Mouse (Mus musculus) retina, embryonic 14.5 days (tissue): ENCODE data around the gene Tlr9.

Experiments used
- DNase-seq: peaks from one replicate; pipeline ENCODE4 v3.0.0-alpha.2; 2015; ENCODE audit warnings: low spot score

The Tlr9 gene

DNA sequence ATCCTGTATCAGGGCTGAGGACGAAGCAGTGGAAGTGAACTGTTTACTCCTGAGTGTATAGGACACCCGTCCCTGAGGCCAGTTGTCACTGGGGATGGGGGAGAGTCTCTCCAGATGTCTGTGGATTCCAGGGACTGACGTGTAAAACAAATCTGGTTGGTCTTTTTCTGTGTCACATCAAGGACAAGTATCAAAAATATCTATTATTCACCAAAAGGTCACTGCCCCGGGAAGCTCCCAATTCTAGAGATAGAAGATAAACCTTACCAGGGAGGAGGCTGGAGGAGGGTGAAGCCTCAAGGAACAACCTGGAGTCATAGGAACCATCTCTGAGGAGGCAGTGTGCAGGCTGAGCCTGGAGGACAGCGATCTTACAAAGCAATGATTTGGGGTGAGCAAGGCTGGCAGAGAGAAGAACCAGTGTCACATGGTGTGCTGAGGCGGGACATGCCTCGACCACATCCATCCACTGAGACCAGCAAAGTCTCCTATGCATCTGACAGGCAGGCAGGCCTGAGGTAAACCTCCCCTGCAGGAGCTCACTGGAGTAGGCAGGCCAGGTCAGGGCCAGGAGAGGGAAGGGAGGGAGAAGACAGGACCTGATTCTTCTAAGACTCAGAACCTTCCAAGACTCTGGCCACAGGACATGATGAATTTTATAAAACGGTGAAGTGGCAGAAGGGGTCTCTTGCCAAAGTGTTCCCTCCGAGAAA, 46.8 kb downstream of the Tlr9 start:
- no peak for DNase-seq

GRCm38 (mm10) chr9:106269879-106270278, 47.5 kb downstream of the Tlr9 start:
- DNase-seq, result no peak

GRCm38 (mm10) chr9:106270656-106271055, 48.3 kb downstream of the Tlr9 start:
- DNase-seq, result no peak

- no peak for DNase-seq
These were observed 49.9 kb downstream of the Tlr9 start for GRCm38 (mm10) chr9:106272288-106272687.

DNA sequence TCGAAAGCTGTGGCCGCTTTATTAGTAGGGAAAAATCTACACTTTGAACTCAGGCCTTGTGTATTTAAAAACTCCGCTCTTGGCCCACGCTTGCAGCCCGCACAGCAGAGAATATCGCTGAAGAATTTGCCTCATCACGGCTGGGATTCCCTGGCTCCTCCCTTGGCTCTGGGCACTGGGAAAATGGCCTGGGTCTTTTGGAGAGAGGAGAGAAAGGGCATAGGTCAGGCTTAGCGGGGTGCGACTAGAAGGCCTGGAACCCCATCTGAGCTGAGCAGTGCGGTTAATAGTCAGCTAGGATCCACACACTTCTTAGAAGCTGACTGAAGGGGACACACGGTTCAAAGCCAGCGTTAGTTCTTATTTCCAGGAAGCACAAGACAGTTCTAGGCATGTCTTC, 50.9 kb downstream of the Tlr9 start:
- no peak for DNase-seq

DNA sequence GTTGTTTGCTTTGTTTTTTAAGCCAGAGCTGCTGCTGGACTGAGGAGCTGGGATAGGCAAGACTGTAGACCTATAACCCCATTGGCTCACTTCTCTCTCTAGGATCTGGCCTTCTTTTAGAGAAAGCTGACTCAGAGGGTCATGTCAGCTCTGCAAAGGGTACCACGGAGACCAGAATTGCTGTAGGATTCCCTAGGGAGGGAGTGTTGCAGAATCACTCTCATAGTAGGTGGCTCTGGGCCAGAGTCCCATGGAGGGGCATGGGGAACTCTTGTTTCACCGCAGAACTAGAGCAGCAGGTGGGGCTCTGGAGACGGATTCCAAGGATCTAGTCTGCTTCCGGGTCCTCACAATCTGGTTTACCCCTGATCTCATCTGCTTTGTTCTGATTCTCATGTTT, 51.4 kb downstream of the Tlr9 start:
- DNase-seq, result no peak

DNA sequence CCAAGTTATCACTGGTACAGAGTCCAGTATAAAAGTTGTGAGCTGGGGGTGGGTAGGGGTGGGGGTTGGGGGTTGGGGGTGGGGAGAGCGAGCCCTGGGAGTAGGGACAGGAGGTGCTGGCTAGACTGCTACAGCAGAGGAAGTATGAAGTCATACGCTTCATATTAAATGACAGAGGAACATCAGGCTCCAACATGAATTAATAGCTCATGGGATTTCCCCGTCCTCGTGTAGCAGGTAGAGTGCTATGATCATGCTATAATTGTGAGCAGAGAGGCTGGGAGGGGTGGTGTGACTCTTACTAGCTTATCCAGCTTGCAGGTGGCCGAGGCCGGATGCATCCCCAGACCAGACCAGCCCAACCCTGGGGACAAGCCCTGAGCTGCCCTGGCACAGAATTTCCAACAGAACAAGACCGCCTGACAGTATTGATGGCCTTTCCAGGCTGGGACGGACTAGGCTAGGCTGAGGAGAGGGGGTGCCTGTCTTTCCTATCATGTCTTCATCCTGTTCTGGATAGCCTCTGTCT, 52.3 kb downstream of the Tlr9 start:
- no peak for DNase-seq

DNA sequence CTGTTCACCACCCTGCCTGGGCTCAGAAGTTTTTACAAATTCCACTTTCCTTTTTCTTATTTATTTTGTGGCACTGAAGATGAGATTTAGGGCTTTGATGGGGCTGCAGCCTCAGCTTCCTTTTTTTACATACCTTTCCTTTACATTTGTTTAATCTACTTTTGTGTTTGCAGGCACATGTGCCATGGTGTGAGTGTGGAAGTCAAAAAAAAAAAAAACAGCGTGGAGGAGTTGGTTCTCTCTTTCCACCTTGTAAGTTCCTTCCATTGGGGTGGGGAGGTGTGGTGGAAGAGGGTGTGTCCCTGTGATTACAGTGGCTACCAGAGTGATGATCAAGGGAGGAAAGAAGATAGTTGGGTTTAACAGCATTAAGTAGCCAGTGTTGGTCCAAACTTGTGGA, 53.4 kb downstream of the Tlr9 start:
- DNase-seq, result no peak
